Mouse (Mus musculus): ENCODE results near the gene Ucn.
A peak's percentile ranks its signal among the peaks of the same experiment; 100 is the strongest.

The Ucn gene

DNA sequence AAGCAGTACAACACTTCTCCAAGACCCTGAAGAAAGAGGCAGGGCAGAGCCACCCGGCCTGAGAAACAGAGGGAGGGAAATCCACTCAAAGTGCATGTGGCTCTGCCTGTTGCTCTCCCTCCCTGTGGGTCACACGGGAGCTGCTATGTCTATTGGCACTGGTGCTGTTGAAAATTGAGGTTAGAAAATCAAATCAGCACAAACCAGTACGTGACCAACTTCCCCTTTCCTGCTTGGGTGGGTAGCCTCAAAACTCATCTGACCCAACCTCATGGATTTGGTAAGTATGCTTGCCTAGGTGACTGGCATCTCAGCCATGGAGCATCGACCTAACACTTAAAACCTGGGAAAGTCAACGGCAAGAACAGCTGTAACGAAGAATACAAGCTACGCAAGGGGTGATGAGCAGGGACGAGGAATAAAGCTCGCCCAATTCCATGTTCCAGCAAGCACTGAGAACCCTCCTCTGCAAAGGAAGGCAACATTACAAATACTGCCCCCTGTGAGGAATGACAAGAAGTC, 32.8 kb downstream of the Ucn start, which contains the start of gene Dnajc5g:
TSS of gene Dnajc5g (plus strand) at position 472 of the 522 bp plus-strand sequence.
- DNase-seq: no peak

GRCm38 (mm10) chr5:31095711-31096480, 42.7 kb downstream of the Ucn start:
- no peak for DNase-seq

- DNase-seq: peak; percentile 68
Observed at GRCm38 (mm10) chr5:31094799-31095691, 43.6 kb downstream of the Ucn start.

DNA sequence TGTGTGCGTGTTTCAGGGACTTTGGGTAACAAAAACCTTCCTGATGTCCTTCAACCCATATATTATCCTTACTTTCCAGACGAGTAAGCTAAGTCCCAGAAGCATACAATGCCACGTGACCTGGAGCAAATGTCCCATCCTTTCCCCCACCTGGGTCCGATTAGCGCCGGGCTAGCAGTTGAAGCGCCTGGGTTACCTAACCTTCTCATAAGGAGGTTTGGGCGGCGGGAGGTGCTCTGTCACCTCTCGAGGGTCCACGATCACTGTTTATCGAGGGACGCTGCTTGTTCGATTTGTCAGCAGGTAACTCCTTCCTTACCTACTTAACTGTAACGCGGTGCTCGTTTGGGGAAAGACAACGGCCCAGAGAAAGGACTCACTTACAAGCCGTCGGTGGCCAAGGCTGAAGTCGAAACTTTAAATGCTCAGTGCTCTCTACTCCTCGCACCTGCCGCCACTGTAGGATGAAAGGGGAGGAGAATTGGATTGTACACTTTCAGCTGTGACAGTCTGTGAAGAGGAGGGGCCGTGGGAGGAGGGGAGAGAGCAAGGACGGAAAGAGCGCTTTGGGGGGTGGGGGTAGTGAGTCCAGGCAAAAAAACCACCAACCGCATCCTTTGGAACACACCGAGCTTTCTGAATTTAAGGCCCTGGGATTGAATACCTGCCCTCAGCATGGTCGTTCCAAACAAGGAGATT, 44.4 kb downstream of the Ucn start:
- no peak for DNase-seq

DNA sequence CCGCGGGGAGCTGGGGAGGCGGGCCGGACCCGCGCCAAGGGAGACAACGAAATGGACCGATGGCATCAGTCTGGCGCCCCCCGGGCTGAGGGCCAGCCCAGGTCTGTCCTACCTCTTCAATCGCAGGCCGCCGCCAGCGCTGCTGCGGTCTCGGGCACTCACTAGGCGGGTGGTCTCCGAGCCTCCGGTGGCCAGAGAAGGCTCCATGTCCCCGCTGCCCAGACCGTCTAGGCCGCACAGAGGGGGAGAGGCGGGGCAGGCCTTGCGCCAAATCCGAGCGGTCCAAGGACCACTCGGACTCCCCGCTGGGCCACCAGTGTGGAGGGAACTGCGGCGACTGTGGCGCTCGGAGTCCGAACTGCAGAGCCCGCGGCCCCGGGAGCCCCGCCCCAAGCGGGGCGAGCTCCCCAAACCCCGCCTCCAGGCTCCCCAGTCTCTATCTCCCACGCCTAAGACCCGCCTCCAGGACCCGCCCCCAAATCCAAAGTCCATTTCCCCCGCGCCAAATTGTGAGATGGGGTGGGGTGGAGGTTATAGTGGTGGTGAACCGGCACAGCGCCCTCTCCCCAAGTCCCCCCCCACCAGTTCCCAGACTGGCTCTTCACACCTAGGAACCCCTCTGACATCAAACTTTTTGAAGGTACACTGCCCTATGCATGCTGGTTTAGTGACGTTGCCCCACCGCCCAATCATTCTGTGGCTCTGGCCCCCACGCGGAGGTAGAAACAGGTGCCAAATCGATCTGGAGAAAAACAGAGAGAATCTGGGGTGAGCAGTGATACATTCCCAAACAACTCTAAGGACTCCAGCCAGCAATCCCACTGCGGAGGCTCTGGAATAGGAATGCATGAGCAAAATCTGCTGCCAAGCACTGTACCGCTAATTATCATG, 45.2 kb downstream of the Ucn start:
- peak; percentile 36 for DNase-seq

DNA sequence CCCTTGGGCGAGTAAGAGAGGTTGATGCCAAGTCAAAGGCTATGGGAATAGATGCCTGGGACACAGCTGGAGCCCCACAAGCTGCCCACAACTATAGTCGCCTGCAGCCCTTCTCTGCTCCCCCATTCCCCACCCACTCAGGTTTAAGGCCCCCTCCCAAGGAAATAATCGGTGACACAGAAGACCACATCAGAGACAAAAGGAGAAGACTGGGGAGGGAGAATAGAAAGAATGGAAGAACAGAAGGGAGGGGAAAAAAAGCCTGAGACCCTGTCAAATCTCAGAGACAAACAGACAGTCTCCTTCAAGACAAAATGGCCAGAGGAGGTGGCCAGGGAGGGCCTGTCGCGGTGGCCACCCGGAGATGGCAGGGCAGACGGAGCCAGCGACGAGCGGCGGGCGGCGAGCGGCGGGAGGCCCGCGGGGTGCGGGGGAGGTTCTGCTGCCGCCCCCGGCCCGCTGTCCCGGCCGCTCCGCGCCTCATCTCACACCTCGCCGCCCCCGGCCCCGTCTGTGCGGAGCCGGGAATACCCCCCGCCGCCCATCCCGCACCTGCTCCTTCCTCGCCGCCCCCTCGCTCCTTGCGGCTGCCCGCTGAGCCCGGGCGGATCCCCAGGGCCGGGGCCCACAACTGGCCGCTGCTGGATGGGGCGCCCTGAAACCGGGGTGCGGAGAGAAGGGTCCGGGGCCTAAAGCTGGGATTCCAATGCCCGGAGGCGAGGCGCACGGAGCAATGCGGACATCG, 46.2 kb downstream of the Ucn start:
- DNase-seq: no peak
